22 mouse cellular contexts compared by ENCODE assay signal in the genomic region with DNA sequence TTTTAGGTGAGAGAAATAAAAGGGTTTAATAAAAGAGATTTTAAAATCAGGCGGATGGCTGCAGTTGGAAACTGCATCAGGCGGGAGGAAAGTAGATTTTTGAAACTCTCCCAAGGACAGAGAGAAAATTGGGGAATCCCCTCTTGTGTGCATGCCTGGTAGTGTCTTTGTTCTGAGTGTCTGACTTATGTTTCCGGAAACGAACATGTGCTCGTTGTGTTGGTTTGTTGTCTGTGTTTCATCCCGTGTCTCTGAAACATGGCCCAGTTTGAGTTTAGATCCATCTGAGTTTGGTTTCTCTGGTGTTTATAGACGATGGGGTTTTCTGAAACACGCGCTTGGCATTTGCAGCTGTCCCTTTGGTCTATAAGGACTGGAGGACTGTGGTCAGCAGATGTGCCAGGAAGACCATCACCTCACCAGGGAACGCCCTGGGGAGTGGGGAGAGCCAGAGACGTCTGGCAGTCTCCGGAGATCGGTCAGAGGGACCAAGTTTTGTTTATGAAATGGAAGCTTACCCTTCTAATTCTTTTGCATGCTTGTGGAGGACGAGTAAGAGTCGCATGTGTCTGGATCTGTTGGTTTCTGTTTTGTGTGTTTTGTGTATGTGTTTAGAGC. TPM values are rescaled to one million over a fixed set of nuclear protein-coding genes. Genes with fewer than 3 reads are reported as not detected.
DNase-seq lines count a peak whose midpoint lies in the region; TF ChIP-seq lines count a peak whose summit lies in the region.
"Had no signal": no experiment of that assay in that cellular context is flagged by ENCODE, and none has a peak within 500 bp of the region (broad histone marks: within the 10 kb centered on the region; RNA-seq: fewer than 3 reads in every experiment).

No protein-coding gene starts in this region.

- H3K4me2 ChIP-seq in CH12.LX (ENCODE audit: insufficient read depth, low read depth, poor library complexity, severe bottlenecking) = peak overlapping the region; percentile 80
- H3K4me2 ChIP-seq: embryonic facial prominence, embryonic 12.5 days; forebrain, embryonic 13.5 days; forebrain, embryonic 15.5 days had no signal

- H3K27me3 ChIP-seq in CH12.LX (replicated peaks) = no peaks in the 10 kb centered on the region
- no peaks in the 10 kb centered on the region for H3K27me3 ChIP-seq in embryonic facial prominence, embryonic 10.5 days (replicated peaks; ENCODE audit: low read depth, poor library complexity, severe bottlenecking)
- H3K27me3 ChIP-seq: embryonic facial prominence, embryonic 12.5 days; forebrain, embryonic 13.5 days; forebrain, embryonic 15.5 days had no signal

- peak; percentile 0 for DNase-seq in A20 (ENCODE audit: low read depth, low spot score)
- peak; percentile 52 for DNase-seq in CH12.LX (ENCODE audit: extremely low read depth)
- peak; percentile 1 for DNase-seq in MN1 (ENCODE audit: low spot score)
- DNase-seq in layer of hippocampus, postnatal 36 days = no peak
- no peak for DNase-seq in embryonic facial prominence, embryonic 10.5 days (ENCODE audit: low spot score)
- no peak for DNase-seq in heart, postnatal 4 days
- DNase-seq: adrenal gland, adult 2 months; adrenal gland, postnatal 10 days; adrenal gland, postnatal 25 days; B cell, adult 2 months; cerebellum, adult 11 months; cerebellum, adult 18-20 months; cerebellum, adult 8-10 months; cerebellum, adult 9-11 months; cerebellum, postnatal 14 days; cerebellum, postnatal 36 days; embryo, embryonic 11 days; forebrain, postnatal 0 days had no signal

- peak overlapping the region; percentile 34 to 43 (median 37) for H3K4me3 ChIP-seq in CH12.LX (replicated peaks in 1 of 3; ENCODE audit: low read depth in 2 of 3, low read length in 2 of 3, poor library complexity in 1 of 3)
- H3K4me3 ChIP-seq in embryonic facial prominence, embryonic 10.5 days = no peak overlapping the region
- H3K4me3 ChIP-seq: embryonic facial prominence, embryonic 12.5 days; forebrain, embryonic 13.5 days; forebrain, embryonic 15.5 days had no signal

- no peak for TF ChIP-seq CTCF in CH12.LX (conservative IDR thresholded peaks at IDR 0.05 in 1 of 2, IDR thresholded peaks at IDR 0.05 in 1 of 2; ENCODE audit: low read depth in 2 of 2, low read length in 2 of 2)

- H3K9ac ChIP-seq in CH12.LX (ENCODE audit: insufficient read depth, low read depth) = peak overlapping the region; percentile 43
- H3K9ac ChIP-seq: embryonic facial prominence, embryonic 12.5 days; forebrain, embryonic 13.5 days; forebrain, embryonic 15.5 days; forebrain, postnatal 0 days had no signal

- TF ChIP-seq POLR2A in CH12.LX (IDR thresholded peaks at IDR 0.05; ENCODE audit: low read depth, low read length) = peak; percentile 36

- peak overlapping the region; percentile 30; the same call in 1 of the 2 replicates for H3K27ac ChIP-seq in CH12.LX (ENCODE audit: insufficient read depth, low read depth)
- H3K27ac ChIP-seq in embryonic facial prominence, embryonic 10.5 days (replicated peaks) = no peak overlapping the region
- H3K27ac ChIP-seq: embryonic facial prominence, embryonic 12.5 days; forebrain, embryonic 13.5 days; forebrain, embryonic 15.5 days had no signal

- no peaks in the 10 kb centered on the region for H3K36me3 ChIP-seq in CH12.LX (replicated peaks in 1 of 2; ENCODE audit: control insufficient read depth in 1 of 2, insufficient read depth in 1 of 2, low read length in 1 of 2)
- no peaks in the 10 kb centered on the region for H3K36me3 ChIP-seq in embryonic facial prominence, embryonic 10.5 days (replicated peaks)
- H3K36me3 ChIP-seq: embryonic facial prominence, embryonic 12.5 days; forebrain, embryonic 15.5 days; G1E had no signal

- H3K79me2 ChIP-seq in CH12.LX (replicated peaks; ENCODE audit: control insufficient read depth, extremely low read depth, insufficient read depth, poor library complexity, severe bottlenecking) = no peaks in the 10 kb centered on the region

- TF ChIP-seq EP300 in CH12.LX (IDR thresholded peaks at IDR 0.05; ENCODE audit: low read length) = 0 out of 2 replicates have a peak, but pooled peaks have one; percentile 21

- H3K4me1 ChIP-seq in CH12.LX (ENCODE audit: control insufficient read depth in 1 of 2, insufficient read depth in 2 of 2) = no peaks in the 10 kb centered on the region
- no peaks in the 10 kb centered on the region for H3K4me1 ChIP-seq in embryonic facial prominence, embryonic 10.5 days
- H3K4me1 ChIP-seq: embryonic facial prominence, embryonic 12.5 days; forebrain, embryonic 13.5 days; forebrain, embryonic 15.5 days had no signal

- in situ Hi-C loops in CH12.LX (cut with MboI; ENCODE audit: low pct_ligation_motif_present, low pct_unique_long_range_greater_than_20kb, low sequenced_read_pairs) = no loop called here

- no peak for TF ChIP-seq RAD21 in CH12.LX (IDR thresholded peaks at IDR 0.05; ENCODE audit: low read depth, low read length)

- dilution Hi-C loops in CH12.LX (cut with MboI; ENCODE audit: extremely low pct_ligation_motif_present, extremely low pct_unique_long_range_greater_than_20kb, low sequenced_read_pairs) = no loop called here

- no peaks in the 10 kb centered on the region for H3K9me3 ChIP-seq in CH12.LX (replicated peaks; ENCODE audit: low read length)
- peaks cover 24% of the 10 kb centered on the region; the same call in 1 of the 2 replicates for H3K9me3 ChIP-seq in embryonic facial prominence, embryonic 10.5 days
- H3K9me3 ChIP-seq: G1E had no signal

- 92% methylated on average over 15 of the region's 15 CpGs for WGBS in embryonic facial prominence, embryonic 10.5 days

TF ChIP-seq in CH12.LX, 34 proteins besides CTCF, POLR2A, EP300 and RAD21:
- TF ChIP-seq MXI1 (IDR thresholded peaks at IDR 0.05; ENCODE audit: low read depth, low read length) (peak; percentile 92; the same call in 1 of the 2 replicates), KAT2A (IDR thresholded peaks at IDR 0.05; ENCODE audit: insufficient replicate concordance, low read length) (0 out of 2 replicates have a peak, but pooled peaks have one; percentile 42), NRF1 (IDR thresholded peaks at IDR 0.05; ENCODE audit: low read depth, low read length) (no peak), ZKSCAN1 (IDR thresholded peaks at IDR 0.05; ENCODE audit: borderline replicate concordance, low read depth, low read length) (no peak), MYC (IDR thresholded peaks at IDR 0.05; ENCODE audit: low read depth, low read length) (peak; percentile 95), SIN3A (IDR thresholded peaks at IDR 0.05; ENCODE audit: low read length) (peak; percentile 83), PAX5 (IDR thresholded peaks at IDR 0.05; ENCODE audit: low read length) (no peak), ZMIZ1 (IDR thresholded peaks at IDR 0.05; ENCODE audit: low read depth, low read length) (0 out of 2 replicates have a peak, but pooled peaks have one; percentile 38), E2F4 (IDR thresholded peaks at IDR 0.05; ENCODE audit: insufficient replicate concordance, low read depth, low read length) (no peak), BHLHE40 (IDR thresholded peaks at IDR 0.05; ENCODE audit: low read depth, low read length) (peak; percentile 62), ELF1 (IDR thresholded peaks at IDR 0.05; ENCODE audit: low read depth, low read length) (peak; percentile 40; the same call in 1 of the 2 replicates), TCF12 (IDR thresholded peaks at IDR 0.05; ENCODE audit: low read depth, low read length) (0 out of 2 replicates have a peak, but pooled peaks have one; percentile 22), TBP (conservative IDR thresholded peaks at IDR 0.05; ENCODE audit: low read depth, low read length) (0 out of 2 replicates have a peak, but pooled peaks have one; percentile 26), ETS1 (conservative IDR thresholded peaks at IDR 0.05; ENCODE audit: low read depth, low read length) (0 out of 2 replicates have a peak, but pooled peaks have one; percentile 6), HCFC1 (IDR thresholded peaks at IDR 0.05; ENCODE audit: low read depth, low read length) (no peak), IRF4 (IDR thresholded peaks at IDR 0.05; ENCODE audit: low read depth, low read length) (peak; percentile 23; the same call in 1 of the 2 replicates), MAX (IDR thresholded peaks at IDR 0.05; ENCODE audit: low read length) (peak; percentile 89)

RNA-seq across cellular contexts. Expression of gene Zfp773, which starts 9.5 kb away (rescaled TPM):
- 3.4 and 5.1 TPM in 2 replicates for total RNA-seq in CH12.LX (2012; rRNA removed)
- 4.3 and 4.4 TPM in 2 replicates for total RNA-seq in CH12.LX (2014; rRNA removed)
- 6.4 and 7.0 TPM in 2 replicates for polyA plus RNA-seq in CH12.LX (2012; ENCODE audit: insufficient read length, low read depth)
- total RNA-seq in layer of hippocampus, postnatal 36 days (2021) = 1 to 10 TPM; 2.9 to 3.8 TPM
- polyA plus RNA-seq in embryonic facial prominence, embryonic 10.5 days (2016; fragmentation: Nextera tagmentation; extraction: Ambion mirVana) = 3.6 and 4.1 TPM in 2 replicates
- total RNA-seq in heart, postnatal 4 days (2021) = under 1 TPM; 0.36 to 0.67 TPM

RNA-seq across cellular contexts. Expression of gene Zfp954, which starts 24.8 kb away (rescaled TPM):
- total RNA-seq in CH12.LX (2012; rRNA removed) = 18.1 and 19.7 TPM in 2 replicates
- 18.6 and 19.4 TPM in 2 replicates for total RNA-seq in CH12.LX (2014; rRNA removed)
- polyA plus RNA-seq in CH12.LX (2012; ENCODE audit: insufficient read length, low read depth) = 7.5 and 7.6 TPM in 2 replicates
- total RNA-seq in layer of hippocampus, postnatal 36 days (2021) = 10 to 100 TPM; 12.1 to 15.3 TPM
- 14.1 and 14.7 TPM in 2 replicates for polyA plus RNA-seq in embryonic facial prominence, embryonic 10.5 days (2016; fragmentation: Nextera tagmentation; extraction: Ambion mirVana)
- total RNA-seq in heart, postnatal 4 days (2021) = 1 to 10 TPM; 4.3 to 4.5 TPM

RNA-seq across cellular contexts. Expression of gene Zfp418, which starts 25.0 kb away (rescaled TPM):
- total RNA-seq in CH12.LX (2012; rRNA removed) (1.8 and 2.2 TPM in 2 replicates), CH12.LX (2014; rRNA removed) (0.92 and 1.3 TPM in 2 replicates)
- polyA plus RNA-seq in CH12.LX (2012; ENCODE audit: insufficient read length, low read depth) = 0.89 and 1.2 TPM in 2 replicates
- 1 to 10 TPM; 6.3 to 7.9 TPM for total RNA-seq in layer of hippocampus, postnatal 36 days (2021)
- polyA plus RNA-seq in embryonic facial prominence, embryonic 10.5 days (2016; fragmentation: Nextera tagmentation; extraction: Ambion mirVana) = 3.4 and 3.7 TPM in 2 replicates
- 1 to 10 TPM; 1.1 to 1.4 TPM for total RNA-seq in heart, postnatal 4 days (2021)

Comparison
In these comparisons a context has a peak if more than half of its experiments do, and no peak if none do; other contexts are left out.
1. DNase-seq: peak in A20 (single experiment), CH12.LX (single experiment) and MN1 (single experiment); none in layer of hippocampus, postnatal 36 days (0 of 2), embryonic facial prominence, embryonic 10.5 days (single experiment) and heart, postnatal 4 days (single experiment).